In the genomic region with DNA sequence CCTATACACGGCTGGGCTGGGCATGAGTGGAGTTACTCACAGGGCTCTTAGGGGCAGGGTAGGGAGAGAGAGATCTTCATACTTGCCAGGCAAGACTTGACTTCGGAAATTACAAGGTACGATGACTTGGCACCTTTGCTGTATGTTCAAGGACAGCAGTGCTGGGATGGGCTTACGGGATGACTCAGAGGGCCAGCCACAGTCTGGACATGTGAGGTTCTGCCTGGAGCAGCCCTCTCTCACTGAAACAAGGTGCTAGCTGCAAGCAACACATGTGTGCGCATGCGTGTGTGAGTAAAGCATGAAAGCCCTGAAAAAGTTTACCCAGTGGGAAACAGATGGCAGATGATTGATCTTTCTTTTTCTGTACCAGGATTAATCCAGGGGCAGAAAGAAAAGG, we compare ENCODE assay signal across 25 mouse cellular contexts. TPM values are rescaled to one million over a fixed set of nuclear protein-coding genes. Genes with fewer than 3 reads are reported as not detected.
DNase-seq lines count a peak whose midpoint lies in the region; ATAC-seq and TF ChIP-seq lines count a peak whose summit lies in the region.
"Had no signal": no experiment of that assay in that cellular context is flagged by ENCODE, and none has a peak within 500 bp of the region (broad histone marks: within the 10 kb centered on the region; RNA-seq: fewer than 3 reads in every experiment).

No protein-coding gene starts in this region.

- no peaks in the 10 kb centered on the region for H3K4me1 ChIP-seq in intestine, postnatal 0 days (replicated peaks; ENCODE audit: control insufficient read depth, insufficient read depth, low read length)
- no peaks in the 10 kb centered on the region for H3K4me1 ChIP-seq in intestine, embryonic 15.5 days (replicated peaks)
- H3K4me1 ChIP-seq: embryonic facial prominence, embryonic 15.5 days; liver, embryonic 12.5 days had no signal

- no peak overlapping the region for H3K9ac ChIP-seq in intestine, postnatal 0 days (ENCODE audit: low read depth, low read length)
- no peak overlapping the region for H3K9ac ChIP-seq in intestine, embryonic 15.5 days
- H3K9ac ChIP-seq: embryonic facial prominence, embryonic 15.5 days; limb, embryonic 13.5 days; liver, embryonic 12.5 days had no signal

- H3K36me3 ChIP-seq in intestine, postnatal 0 days (ENCODE audit: control insufficient read depth, insufficient read depth), result peaks cover 8% of the 10 kb centered on the region
- H3K36me3 ChIP-seq in intestine, embryonic 15.5 days, result 0 out of 2 replicates have a peak, but pooled peaks cover 4% of the 10 kb centered on the region

- no peaks in the 10 kb centered on the region for H3K27me3 ChIP-seq in intestine, postnatal 0 days (replicated peaks; ENCODE audit: control insufficient read depth, insufficient read depth, low read length)
- H3K27me3 ChIP-seq in intestine, embryonic 15.5 days (replicated peaks), result no peaks in the 10 kb centered on the region
- H3K27me3 ChIP-seq: embryonic facial prominence, embryonic 15.5 days; limb, embryonic 13.5 days; liver, embryonic 12.5 days; Patski had no signal

- no peak overlapping the region for H3K27ac ChIP-seq in intestine, postnatal 0 days (ENCODE audit: low read depth, low read length)
- H3K27ac ChIP-seq in intestine, embryonic 15.5 days, result no peak overlapping the region
- H3K27ac ChIP-seq: embryonic facial prominence, embryonic 15.5 days; limb, embryonic 13.5 days; liver, embryonic 12.5 days had no signal

- TF ChIP-seq CTCF in intestine, postnatal 0 days (IDR thresholded peaks at IDR 0.05; ENCODE audit: low read depth), result no peak

- H3K4me3 ChIP-seq in intestine, postnatal 0 days (ENCODE audit: low read depth, low read length), result no peak overlapping the region
- no peak overlapping the region for H3K4me3 ChIP-seq in intestine, embryonic 15.5 days (replicated peaks)
- H3K4me3 ChIP-seq: embryonic facial prominence, embryonic 15.5 days; limb, embryonic 13.5 days; liver, embryonic 12.5 days had no signal

- ATAC-seq in intestine, postnatal 0 days, result 0 out of 2 replicates have a peak, but pooled peaks have one; percentile 25
- ATAC-seq in intestine, embryonic 15.5 days, result no peak
- ATAC-seq: CD4-positive, CD25-positive, alpha-beta regulatory T cell, adult 4 months; liver, embryonic 12.5 days; Patski had no signal

- H3K9me3 ChIP-seq in intestine, postnatal 0 days (ENCODE audit: control insufficient read depth), result no peaks in the 10 kb centered on the region
- no peaks in the 10 kb centered on the region for H3K9me3 ChIP-seq in intestine, embryonic 15.5 days
- H3K9me3 ChIP-seq: embryonic facial prominence, embryonic 15.5 days; G1E; limb, embryonic 13.5 days; liver, embryonic 12.5 days had no signal

- H3K4me2 ChIP-seq in intestine, postnatal 0 days (replicated peaks; ENCODE audit: low read depth), result no peak overlapping the region
- H3K4me2 ChIP-seq in intestine, embryonic 15.5 days (replicated peaks), result no peak overlapping the region
- H3K4me2 ChIP-seq: embryonic facial prominence, embryonic 15.5 days; heart, embryonic 11.5 days; limb, embryonic 13.5 days; liver, embryonic 12.5 days had no signal

- DNase-seq in adrenal gland, postnatal 10 days, result peak; percentile 50
- DNase-seq in adrenal gland, adult 8-10 months, result no peak
- peak; percentile 70 for DNase-seq in R1 (ENCODE audit: low read depth, low spot score)
- peak; percentile 45 for DNase-seq in fat pad, adult 2 months (ENCODE audit: extremely low read depth, low read depth, low spot score)
- DNase-seq in embryo, embryonic 10.5 days (ENCODE audit: low spot score), result no peak
- no peak for DNase-seq in lung, postnatal 4 days
- DNase-seq: cerebellum, adult 8-10 months; gastrocnemius, postnatal 14 days; heart, postnatal 14 days; kidney, adult 2 months; kidney, postnatal 14 days; lung, adult 18-20 months; lung, postnatal 10 days; midbrain, embryonic 14.5 days; right cerebral cortex, postnatal 14 days; thymus, postnatal 25 days had no signal

- WGBS in intestine, postnatal 0 days, result 81% methylated on average over 6 of the region's 6 CpGs
- 89% methylated on average over 6 of the region's 6 CpGs for WGBS in intestine, embryonic 15.5 days

RNA-seq across cellular contexts. Expression of gene Tkt, which starts 16.3 kb away (rescaled TPM):
- 100 to 1,000 TPM; 790 to 884 TPM for total RNA-seq in adrenal gland, postnatal 10 days (2021)
- 1,000 to 10,000 TPM in 1 of 4 experiments, 100 to 1,000 TPM in 3; 361 to 1,078 (median 577) TPM for total RNA-seq in adrenal gland, adult 8-10 months (2022)
- 174 and 177 TPM in 2 replicates for polyA plus RNA-seq in intestine, postnatal 0 days (2015; fragmentation: Nextera tagmentation; extraction: Ambion mirVana)
- polyA plus RNA-seq in intestine, embryonic 15.5 days (2015; fragmentation: Nextera tagmentation; extraction: Ambion mirVana), result 358 and 367 TPM in 2 replicates

RNA-seq across cellular contexts. Expression of gene Cacna1d, which starts 40.6 kb away (rescaled TPM):
- total RNA-seq in adrenal gland, postnatal 10 days (2021), result 10 to 100 TPM; 11.5 to 17.3 TPM
- 10 to 100 TPM; 11.9 to 40.7 (median 22.2) TPM for total RNA-seq in adrenal gland, adult 8-10 months (2022)
- polyA plus RNA-seq in intestine, postnatal 0 days (2015; fragmentation: Nextera tagmentation; extraction: Ambion mirVana), result 1.5 and 1.7 TPM in 2 replicates
- polyA plus RNA-seq in intestine, embryonic 15.5 days (2015; fragmentation: Nextera tagmentation; extraction: Ambion mirVana), result 3.5 and 4.0 TPM in 2 replicates

RNA-seq across cellular contexts. Expression of gene Dcp1a, which starts 52.6 kb away (rescaled TPM):
- total RNA-seq in adrenal gland, postnatal 10 days (2021), result 10 to 100 TPM; 20.8 to 24.6 TPM
- total RNA-seq in adrenal gland, adult 8-10 months (2022), result 10 to 100 TPM; 24.0 to 37.6 (median 28.3) TPM
- polyA plus RNA-seq in intestine, postnatal 0 days (2015; fragmentation: Nextera tagmentation; extraction: Ambion mirVana), result 5.6 and 6.4 TPM in 2 replicates
- 18.1 and 20.0 TPM in 2 replicates for polyA plus RNA-seq in intestine, embryonic 15.5 days (2015; fragmentation: Nextera tagmentation; extraction: Ambion mirVana)

Comparison
In these comparisons a context has a peak if more than half of its experiments do, and no peak if none do; other contexts are left out.
1. DNase-seq: peak in adrenal gland, postnatal 10 days (single experiment), R1 (single experiment) and fat pad, adult 2 months (single experiment); none in adrenal gland, adult 8-10 months (single experiment), embryo, embryonic 10.5 days (single experiment) and lung, postnatal 4 days (0 of 2).